Mouse (Mus musculus): ENCODE results near the gene Cebpa. TPM values are rescaled to one million over a fixed set of nuclear protein-coding genes. Genes with fewer than 3 reads are reported as not detected.

Cebpa gene
- polyA plus RNA-seq, 1 experiment from 2014 or later: 0.77 TPM

DNA sequence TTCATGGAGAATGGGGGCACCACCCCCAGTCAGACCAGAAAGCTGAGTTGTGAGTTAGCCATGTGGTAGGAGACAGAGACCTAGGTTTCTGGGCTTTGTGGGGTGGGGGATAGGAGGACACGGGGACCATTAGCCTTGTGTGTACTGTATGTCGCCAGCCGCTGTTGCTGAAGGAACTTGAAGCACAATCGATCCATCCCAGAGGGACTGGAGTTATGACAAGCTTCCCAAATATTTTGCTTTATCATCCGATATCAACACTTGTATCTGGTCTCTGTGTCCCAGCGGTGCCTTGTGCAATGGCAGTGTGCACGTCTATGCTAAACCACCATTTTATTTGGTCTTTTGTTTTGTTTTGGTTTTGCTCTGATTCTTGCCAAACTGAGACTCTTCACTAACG lies 2.1 kb downstream of the Cebpa start:
- no peak for ATAC-seq (replicated peaks; ENCODE audit: insufficient number of reproducible peaks, insufficient read depth, low FRiP score, low read depth)
- peak overlapping the region; percentile 97 for H3K4me2 ChIP-seq
- H3K9ac ChIP-seq: 0 out of 2 replicates have a peak overlapping the region, but pooled peaks have one; percentile 65
- H3K9me3 ChIP-seq (replicated peaks): no peaks in the 10 kb centered on the region
- 43% methylated on average over 8 of the region's 8 CpGs for WGBS
- H3K36me3 ChIP-seq: no peaks in the 10 kb centered on the region
- peaks cover 25% of the 10 kb centered on the region for H3K4me1 ChIP-seq (replicated peaks)
- H3K27ac ChIP-seq: no peak overlapping the region
- peak overlapping the region; percentile 62 for H3K4me3 ChIP-seq
- peaks cover 78% of the 10 kb centered on the region for H3K27me3 ChIP-seq

DNA sequence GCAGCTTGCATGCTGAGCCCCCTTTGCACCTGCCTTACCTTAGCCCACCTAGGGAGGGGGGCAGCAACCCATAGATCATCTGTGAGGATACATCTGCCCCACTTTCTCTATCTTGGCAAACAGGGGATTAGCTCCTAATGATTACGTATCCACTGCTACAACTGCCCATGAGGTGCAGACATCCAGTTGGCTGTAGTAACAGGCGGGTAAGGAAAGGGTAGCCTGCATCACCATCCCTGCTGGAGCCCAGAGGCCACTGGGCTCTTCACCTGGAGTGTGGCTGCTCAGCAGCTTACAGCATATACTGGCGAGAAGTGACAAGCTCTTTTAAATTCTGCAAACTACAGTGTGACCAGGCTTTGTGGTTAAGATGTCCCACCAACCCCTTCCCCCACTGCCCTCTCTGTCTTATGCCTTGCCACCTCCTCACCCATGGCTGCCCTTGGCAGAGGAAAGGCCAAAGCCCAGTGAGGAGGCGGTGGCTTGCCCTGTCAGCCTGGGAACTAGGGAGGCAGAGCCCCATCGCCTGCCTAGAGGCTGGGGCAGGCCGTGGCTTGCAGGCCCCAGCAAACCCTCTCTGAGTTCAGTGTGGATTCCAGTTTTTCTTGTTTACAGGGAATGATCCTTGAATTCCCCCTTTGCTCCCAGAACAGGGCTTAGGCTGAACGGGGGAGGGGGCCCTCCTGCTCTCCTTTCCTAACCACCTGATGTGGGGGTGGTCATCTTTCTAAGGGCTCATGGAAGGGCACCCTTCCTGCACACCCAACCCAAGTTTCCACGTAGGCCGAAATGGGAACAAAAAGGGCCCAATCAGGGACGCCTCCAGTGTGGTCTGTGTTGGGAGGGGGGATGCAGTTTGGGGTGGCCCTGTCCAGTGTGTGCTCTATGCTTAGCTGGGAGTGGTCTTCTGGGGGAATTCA lies 3.6 kb downstream of the Cebpa start:
- Histone ChIP-seq H3K9me3 (replicated peaks) (no peaks in the 10 kb centered on the region), H3K27ac (no peak overlapping the region), H3K4me3 (no peak overlapping the region), H3K4me1 (replicated peaks) (peaks cover 22% of the 10 kb centered on the region), H3K36me3 (no peaks in the 10 kb centered on the region), H3K4me2 (no peak overlapping the region), H3K9ac (no peak overlapping the region), H3K27me3 (peaks cover 75% of the 10 kb centered on the region)
- no peak for ATAC-seq (replicated peaks; ENCODE audit: insufficient number of reproducible peaks, insufficient read depth, low FRiP score, low read depth)
- WGBS: 73% methylated on average over 10 of the region's 10 CpGs

DNA sequence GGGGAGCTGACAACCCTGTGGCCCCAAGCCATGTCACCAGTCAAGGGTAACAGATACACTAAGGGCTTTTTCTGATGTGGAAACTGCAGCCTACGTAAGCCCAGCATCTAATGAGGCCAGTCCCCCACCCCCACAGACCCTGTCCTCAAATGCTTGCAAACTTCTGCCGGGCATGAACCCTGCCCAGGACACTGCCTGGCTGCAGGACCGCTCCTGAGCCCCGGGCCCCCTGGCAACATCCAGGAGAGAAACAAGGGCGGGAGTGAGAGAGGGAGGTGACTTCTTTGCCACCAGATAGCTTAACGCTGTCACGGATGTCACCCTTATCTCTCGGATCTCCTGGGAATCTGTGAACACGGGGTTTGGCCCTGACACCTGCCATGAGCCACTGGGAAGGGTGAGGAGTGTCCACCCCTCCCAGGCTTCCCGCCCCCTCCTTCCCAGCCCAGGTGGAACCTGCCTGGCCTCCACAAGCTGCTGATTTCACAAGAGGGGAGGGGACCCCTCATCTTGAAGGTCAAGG lies 4.4 kb downstream of the Cebpa start:
- Histone ChIP-seq H3K27me3 (peaks cover 80% of the 10 kb centered on the region), H3K4me3 (no peak overlapping the region)

DNA sequence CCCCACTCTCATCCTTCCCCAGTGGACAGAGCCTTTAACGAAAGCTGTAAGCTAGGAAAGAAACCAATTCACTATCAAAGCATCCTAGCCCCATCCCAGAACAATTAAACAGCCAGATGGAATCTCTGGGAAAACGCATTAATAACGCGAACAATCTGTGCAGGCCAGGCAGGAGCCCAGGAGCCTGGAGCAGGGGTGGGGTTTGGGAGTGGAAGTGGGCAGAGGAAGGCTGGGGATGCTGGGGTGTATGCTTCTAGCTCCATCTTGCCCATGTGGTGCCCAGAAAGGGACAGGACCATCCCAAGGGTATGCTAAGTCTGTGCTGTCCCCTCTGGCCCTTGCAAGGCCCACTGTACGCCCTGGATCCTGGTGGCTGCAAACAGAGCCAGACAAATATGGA lies 5.1 kb downstream of the Cebpa start:
- H3K4me3 ChIP-seq: no peak overlapping the region
- H3K9ac ChIP-seq: no peak overlapping the region
- H3K27me3 ChIP-seq: peaks cover 80% of the 10 kb centered on the region
- no peaks in the 10 kb centered on the region for H3K9me3 ChIP-seq (replicated peaks)
- no peak overlapping the region for H3K27ac ChIP-seq
- no peaks in the 10 kb centered on the region for H3K36me3 ChIP-seq
- H3K4me1 ChIP-seq (replicated peaks): peaks cover 17% of the 10 kb centered on the region
- 68% methylated on average over 5 of the region's 5 CpGs for WGBS
- no peak for ATAC-seq (replicated peaks; ENCODE audit: insufficient number of reproducible peaks, insufficient read depth, low FRiP score, low read depth)
- no peak overlapping the region for H3K4me2 ChIP-seq

More for the DNA sequence above, 4.4 kb downstream of the Cebpa start:
- ATAC-seq (replicated peaks; ENCODE audit: insufficient number of reproducible peaks, insufficient read depth, low FRiP score, low read depth): no peak
- no peaks in the 10 kb centered on the region for H3K9me3 ChIP-seq (replicated peaks)
- WGBS: 34% methylated on average over 10 of the region's 10 CpGs
- no peak overlapping the region for H3K27ac ChIP-seq
- H3K36me3 ChIP-seq: no peaks in the 10 kb centered on the region
- peaks cover 18% of the 10 kb centered on the region for H3K4me1 ChIP-seq (replicated peaks)
- H3K9ac ChIP-seq: no peak overlapping the region
- no peak overlapping the region for H3K4me2 ChIP-seq

DNA sequence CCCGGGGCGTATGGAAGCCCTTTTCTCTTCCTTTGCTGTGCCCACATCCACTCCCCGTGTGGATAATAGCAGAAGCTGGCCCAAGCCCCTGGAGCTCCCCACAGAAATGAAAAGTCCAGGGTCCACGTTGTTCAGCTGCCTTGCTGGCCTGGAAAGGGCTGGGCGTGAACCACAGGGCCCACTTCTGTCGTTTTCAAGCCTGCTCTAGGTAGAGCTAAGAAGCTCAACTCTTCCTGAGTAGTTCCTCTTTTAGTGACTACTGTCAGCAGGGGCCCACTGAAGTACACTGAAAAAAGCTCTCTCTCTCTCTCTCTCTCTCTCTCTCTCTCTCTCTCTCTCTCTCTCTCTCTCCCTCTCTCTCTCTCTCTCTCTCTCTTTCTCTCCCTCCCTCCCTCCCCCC lies 5.7 kb downstream of the Cebpa start:
- 64% methylated on average over 6 of the region's 6 CpGs for WGBS
- no peak for ATAC-seq (replicated peaks; ENCODE audit: insufficient number of reproducible peaks, insufficient read depth, low FRiP score, low read depth)
- Histone ChIP-seq H3K27ac (no peak overlapping the region), H3K4me2 (no peak overlapping the region), H3K4me1 (replicated peaks) (peaks cover 11% of the 10 kb centered on the region), H3K9ac (no peak overlapping the region), H3K27me3 (peaks cover 74% of the 10 kb centered on the region), H3K9me3 (replicated peaks) (no peaks in the 10 kb centered on the region), H3K4me3 (no peak overlapping the region), H3K36me3 (no peaks in the 10 kb centered on the region)

DNA sequence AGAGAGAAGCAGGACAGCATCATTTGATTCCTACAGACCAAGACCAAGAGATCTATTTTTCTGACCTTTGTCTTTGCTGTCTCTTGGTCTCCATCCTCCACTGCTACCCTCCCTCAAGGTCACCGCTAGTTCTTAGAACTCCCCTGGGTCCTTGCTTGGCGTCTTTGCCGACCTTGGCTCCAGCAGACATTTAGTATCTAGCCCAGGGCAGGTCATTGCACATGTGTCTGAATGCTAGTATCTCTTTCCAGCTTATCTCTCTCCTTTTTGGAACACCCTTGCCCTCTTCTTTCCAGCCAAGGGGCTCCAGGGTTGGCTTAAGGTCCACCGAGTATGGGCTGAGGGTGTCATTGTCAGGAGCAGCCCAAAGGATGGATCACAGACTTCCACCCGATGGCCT lies 6.9 kb downstream of the Cebpa start:
- ATAC-seq (replicated peaks; ENCODE audit: insufficient number of reproducible peaks, insufficient read depth, low FRiP score, low read depth): no peak
- Histone ChIP-seq H3K4me3 (no peak overlapping the region), H3K36me3 (no peaks in the 10 kb centered on the region), H3K4me2 (no peak overlapping the region), H3K27ac (no peak overlapping the region), H3K4me1 (replicated peaks) (no peaks in the 10 kb centered on the region), H3K9ac (no peak overlapping the region), H3K27me3 (peaks cover 62% of the 10 kb centered on the region), H3K9me3 (replicated peaks) (no peaks in the 10 kb centered on the region)
- WGBS: 69% methylated on average over 5 of the region's 5 CpGs

DNA sequence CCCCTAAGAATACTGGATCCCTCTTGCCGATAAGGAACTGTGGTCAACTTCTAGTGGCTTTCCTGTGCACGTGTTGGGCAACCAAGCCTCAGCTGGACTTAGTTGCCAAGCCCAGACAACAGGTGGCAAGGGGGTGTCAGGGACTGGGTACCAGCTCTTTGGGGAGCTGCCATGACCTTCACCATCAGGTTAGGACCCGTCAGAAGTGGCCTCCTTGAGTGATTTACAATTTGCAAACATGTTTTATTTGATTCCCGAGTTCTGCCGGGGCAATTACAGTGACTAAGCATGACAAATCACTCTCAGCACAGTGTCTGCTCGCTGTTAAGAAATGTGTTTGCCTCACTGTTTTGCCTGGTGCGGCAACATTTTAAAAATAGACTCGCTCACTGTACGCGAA lies 7.9 kb downstream of the Cebpa start:
- WGBS: 59% methylated on average over 10 of the region's 10 CpGs

DNA sequence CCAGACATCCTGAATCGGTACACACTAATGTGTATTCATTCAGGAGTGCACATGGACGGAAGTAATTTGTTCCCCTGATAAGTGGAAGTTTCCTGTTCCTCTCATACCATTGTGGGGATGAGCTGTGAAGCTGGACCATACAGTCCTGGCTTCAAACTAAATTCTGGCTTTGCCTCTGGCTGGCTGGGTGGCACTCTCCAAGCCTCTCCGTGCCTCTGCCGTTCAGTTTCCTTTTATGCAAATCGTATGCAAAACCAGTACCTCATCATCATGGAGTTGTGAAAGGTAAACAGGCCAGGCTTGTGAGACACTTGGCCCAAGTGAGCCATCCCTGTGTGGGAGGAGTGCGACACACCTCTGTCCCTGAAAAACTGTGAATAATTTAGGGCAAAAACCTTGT lies 8.6 kb downstream of the Cebpa start:
- no peak for ATAC-seq (replicated peaks; ENCODE audit: insufficient number of reproducible peaks, insufficient read depth, low FRiP score, low read depth)
- no peak overlapping the region for H3K4me3 ChIP-seq
- no peaks in the 10 kb centered on the region for H3K36me3 ChIP-seq
- no peaks in the 10 kb centered on the region for H3K9me3 ChIP-seq (replicated peaks)
- H3K4me2 ChIP-seq: no peak overlapping the region
- peaks cover 45% of the 10 kb centered on the region for H3K27me3 ChIP-seq
- no peak overlapping the region for H3K27ac ChIP-seq
- no peak overlapping the region for H3K9ac ChIP-seq
- H3K4me1 ChIP-seq (replicated peaks): no peaks in the 10 kb centered on the region
- WGBS: 37% methylated on average over 6 of the region's 6 CpGs

More for the DNA sequence above, 7.9 kb downstream of the Cebpa start:
- ATAC-seq (replicated peaks; ENCODE audit: insufficient number of reproducible peaks, insufficient read depth, low FRiP score, low read depth): no peak
- H3K9ac ChIP-seq: no peak overlapping the region
- peaks cover 52% of the 10 kb centered on the region for H3K27me3 ChIP-seq
- H3K4me1 ChIP-seq (replicated peaks): no peaks in the 10 kb centered on the region
- no peaks in the 10 kb centered on the region for H3K36me3 ChIP-seq
- H3K4me3 ChIP-seq: no peak overlapping the region
- no peak overlapping the region for H3K27ac ChIP-seq
- no peaks in the 10 kb centered on the region for H3K9me3 ChIP-seq (replicated peaks)
- no peak overlapping the region for H3K4me2 ChIP-seq

DNA sequence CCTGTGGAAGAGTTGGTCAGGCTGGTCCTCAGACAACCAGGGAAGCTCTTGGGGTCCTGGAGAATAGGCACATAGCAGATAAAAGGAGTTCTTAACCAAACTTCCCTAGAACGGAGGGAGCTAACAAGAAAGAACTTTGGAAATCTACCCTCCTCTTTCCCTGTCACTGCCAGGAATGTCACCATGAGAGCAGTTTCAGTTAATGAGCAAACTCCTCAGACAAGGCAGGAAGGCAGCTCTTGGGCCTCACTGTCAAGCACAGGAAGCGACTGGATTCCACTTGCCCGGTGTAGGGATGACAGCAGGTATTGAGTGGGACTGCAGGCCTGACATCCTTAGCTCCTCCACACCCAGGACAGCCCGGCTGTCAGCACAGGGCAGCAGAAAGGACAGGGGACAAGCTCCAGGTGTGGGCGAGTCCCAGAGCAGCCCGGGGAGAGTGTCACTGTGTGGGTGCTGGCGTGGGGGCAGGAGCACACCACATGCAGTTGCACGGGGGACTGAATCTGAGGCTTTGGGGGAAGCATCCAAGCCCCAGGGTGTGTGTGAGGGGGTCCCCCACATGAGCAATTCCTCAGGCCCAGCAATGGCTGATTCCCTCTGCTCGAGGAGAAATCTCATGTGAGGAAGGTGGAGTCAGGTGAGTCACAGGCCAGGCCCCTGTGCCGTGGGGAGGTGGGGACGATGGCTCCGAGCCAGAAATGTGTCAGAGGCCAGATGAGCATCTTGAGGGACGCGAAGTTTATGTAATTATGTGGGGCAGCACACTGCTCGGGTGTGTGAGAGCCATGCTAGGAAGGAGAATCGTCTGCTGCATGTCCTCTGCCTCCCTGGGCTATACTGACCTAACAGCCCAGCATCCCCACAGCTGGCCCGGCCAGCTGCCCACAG lies 9.8 kb downstream of the Cebpa start:
- no peak for ATAC-seq (replicated peaks; ENCODE audit: insufficient number of reproducible peaks, insufficient read depth, low FRiP score, low read depth)
- H3K27me3 ChIP-seq: peaks cover 33% of the 10 kb centered on the region
- no peaks in the 10 kb centered on the region for H3K36me3 ChIP-seq
- H3K4me2 ChIP-seq: no peak overlapping the region
- no peaks in the 10 kb centered on the region for H3K4me1 ChIP-seq (replicated peaks)
- no peak overlapping the region for H3K9ac ChIP-seq
- 56% methylated on average over 17 of the region's 17 CpGs for WGBS
- H3K9me3 ChIP-seq (replicated peaks): no peaks in the 10 kb centered on the region
- no peak overlapping the region for H3K27ac ChIP-seq
- H3K4me3 ChIP-seq: no peak overlapping the region

DNA sequence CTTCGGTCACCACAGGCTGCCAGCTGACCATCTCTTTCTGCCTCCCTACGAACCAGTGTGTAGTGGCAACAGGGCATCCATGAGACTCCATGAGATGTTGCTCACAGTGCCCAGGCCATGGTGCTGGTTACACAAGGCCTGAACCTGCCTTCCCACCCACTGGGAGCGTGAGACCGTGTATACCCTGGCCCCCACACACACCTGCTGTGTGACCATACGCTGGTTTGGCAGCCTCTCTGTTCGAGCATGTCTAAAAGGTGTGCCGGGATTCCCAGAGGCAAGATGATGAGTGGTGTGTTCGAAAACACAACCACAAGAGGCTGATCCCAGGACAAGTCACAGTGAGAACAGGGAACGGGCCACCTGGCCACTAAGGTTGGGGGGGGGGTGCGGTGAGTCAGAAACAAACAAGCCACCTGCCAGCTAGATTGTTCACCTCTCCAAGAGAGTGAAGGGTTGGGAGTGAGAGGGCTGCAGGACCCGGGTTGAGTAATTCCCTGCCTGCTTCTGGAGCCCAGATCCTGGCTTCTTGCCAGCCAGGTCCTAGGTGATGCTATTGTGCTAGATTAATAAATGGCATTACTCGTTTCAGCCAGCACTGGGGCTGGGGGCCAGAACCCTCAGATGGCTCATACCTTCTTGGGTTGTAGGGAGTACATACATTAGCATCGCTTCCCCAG lies 11.1 kb downstream of the Cebpa start:
- H3K27me3 ChIP-seq: peaks cover 23% of the 10 kb centered on the region
- H3K4me3 ChIP-seq: no peak overlapping the region
- no peak overlapping the region for H3K4me2 ChIP-seq
- no peak overlapping the region for H3K9ac ChIP-seq
- no peaks in the 10 kb centered on the region for H3K9me3 ChIP-seq (replicated peaks)
- H3K4me1 ChIP-seq (replicated peaks): no peaks in the 10 kb centered on the region; the same call in 1 of the 2 replicates
- no peak for ATAC-seq (replicated peaks; ENCODE audit: insufficient number of reproducible peaks, insufficient read depth, low FRiP score, low read depth)
- H3K27ac ChIP-seq: no peak overlapping the region
- no peaks in the 10 kb centered on the region for H3K36me3 ChIP-seq
- 73% methylated on average over 13 of the region's 13 CpGs for WGBS

DNA sequence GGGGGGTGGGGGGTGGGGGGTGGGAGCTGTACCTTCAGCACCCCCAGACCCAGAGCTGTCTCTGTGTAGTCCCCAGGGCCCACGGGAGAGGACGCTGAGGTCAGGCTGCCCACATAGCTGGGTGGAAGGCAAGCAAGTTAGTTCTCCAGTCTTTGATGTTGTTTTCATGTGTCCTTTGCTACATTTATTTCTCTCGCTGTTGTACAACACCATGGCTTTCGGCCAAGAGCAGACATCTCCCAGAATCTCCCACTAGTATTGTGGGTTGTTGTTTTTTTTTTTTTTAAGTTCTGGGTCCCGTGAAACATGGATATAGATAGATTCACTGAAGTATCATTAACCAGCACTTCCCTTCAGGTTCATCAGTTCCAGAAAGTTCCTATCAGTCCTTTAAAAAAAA lies 11.8 kb downstream of the Cebpa start:
- Histone ChIP-seq H3K4me1 (replicated peaks) (no peaks in the 10 kb centered on the region; the same call in 1 of the 2 replicates), H3K4me3 (no peak overlapping the region), H3K9ac (no peak overlapping the region), H3K4me2 (no peak overlapping the region), H3K27ac (no peak overlapping the region), H3K36me3 (no peaks in the 10 kb centered on the region), H3K27me3 (peaks cover 21% of the 10 kb centered on the region), H3K9me3 (replicated peaks) (no peaks in the 10 kb centered on the region)
- ATAC-seq (replicated peaks; ENCODE audit: insufficient number of reproducible peaks, insufficient read depth, low FRiP score, low read depth): no peak
- 83% methylated on average over 5 of the region's 5 CpGs for WGBS

All from heart, embryonic 15.5 days (tissue).